Mouse (Mus musculus) ES-Bruce4 (cell line): ENCODE measurements around the gene Trrap. TPM values are rescaled to one million over a fixed set of nuclear protein-coding genes. Genes with fewer than 3 reads are reported as not detected.

Experiments
- H3K27ac ChIP-seq: 2 replicates; pipeline ENCODE4 v1.5.1; 2012; ENCODE audit warnings: low read length, inconsistent platforms; ENCODE audit not compliant: insufficient read depth
- H3K27me3 ChIP-seq: 2 replicates; pipeline ENCODE4 v1.6.1; 2012; ENCODE audit warnings: mild to moderate bottlenecking, low read length, inconsistent platforms; ENCODE audit not compliant: control insufficient read depth, poor library complexity, insufficient read depth, severe bottlenecking
- H3K36me3 ChIP-seq: 2 replicates; pipeline ENCODE4 v1.6.1; 2012; ENCODE audit warnings: inconsistent platforms, mild to moderate bottlenecking, low read length, moderate library complexity; ENCODE audit not compliant: control insufficient read depth, poor library complexity, insufficient read depth, severe bottlenecking
- H3K4me1 ChIP-seq: one replicate; pipeline ENCODE4 v1.8.1; 2011; ENCODE audit warnings: low read length; ENCODE audit not compliant: control insufficient read depth, insufficient read depth
- H3K4me3 ChIP-seq: 2 replicates; pipeline ENCODE4 v1.5.1; 2011; ENCODE audit warnings: low read depth, mild to moderate bottlenecking, low read length
- H3K9ac ChIP-seq: 2 replicates; pipeline ENCODE4 v1.6.1; 2012; ENCODE audit warnings: low read depth, mild to moderate bottlenecking, inconsistent platforms; ENCODE audit not compliant: poor library complexity, severe bottlenecking
- H3K9me3 ChIP-seq: replicated peaks from 2 replicates; pipeline ENCODE4 v1.6.1; 2012; ENCODE audit warnings: mild to moderate bottlenecking, low read length, inconsistent platforms; ENCODE audit not compliant: control insufficient read depth, poor library complexity, insufficient read depth, severe bottlenecking
- CTCF ChIP-seq: IDR thresholded peaks from one replicate; pipeline ENCODE4 v1.8.1; 2011; ENCODE audit warnings: low read depth, low read length
- EP300 ChIP-seq: IDR thresholded peaks from 2 replicates; pipeline ENCODE4 v1.6.1; 2011; ENCODE audit warnings: low read depth, low read length; ENCODE audit not compliant: insufficient read depth
- POLR2A ChIP-seq: IDR thresholded peaks from one replicate; pipeline ENCODE4 v1.8.1; 2011; ENCODE audit warnings: low read length; ENCODE audit not compliant: insufficient read depth
- polyA plus RNA-seq: library from polyadenylated mRNA; stranded (reverse); fragments of >200 nt; gene quantifications from 2 replicates; pipeline ENCODE4 v1.2.4, GENCODE M21; 2011; ENCODE audit warnings: low read depth; ENCODE audit not compliant: missing spikeins, insufficient read depth, insufficient read length

Gene Trrap
- polyA plus RNA-seq, 1 experiment = 106 TPM

DNA sequence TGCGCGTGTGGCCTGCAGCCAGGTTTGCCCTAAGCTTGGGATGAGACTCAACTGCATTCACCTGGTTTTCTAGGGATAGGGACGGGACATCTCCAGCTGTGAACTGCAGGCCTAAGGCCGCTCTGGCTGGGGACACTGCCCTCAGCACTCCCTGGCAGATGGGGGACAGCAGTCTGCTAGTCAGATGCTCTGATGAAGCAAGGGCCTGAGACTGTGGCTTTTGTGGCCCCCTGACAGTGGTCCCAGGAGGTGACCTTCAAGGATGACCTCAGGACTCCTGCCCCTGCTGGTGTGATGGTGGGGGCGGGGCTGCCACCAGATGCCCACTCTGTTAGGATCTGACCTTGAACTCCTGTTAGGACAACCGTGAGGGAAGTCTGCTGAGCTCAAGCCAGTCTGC lies 107.7 kb downstream of the Trrap start:
- TF ChIP-seq POLR2A = no peak
- no peak for TF ChIP-seq EP300
- TF ChIP-seq CTCF = no peak
- Histone ChIP-seq H3K36me3 (no peaks in the 10 kb centered on the region), H3K27ac (no peak overlapping the region), H3K4me3 (no peak overlapping the region), H3K9me3 (0 out of 2 replicates have a peak, but pooled peaks cover 4% of the 10 kb centered on the region), H3K4me1 (peaks cover 1% of the 10 kb centered on the region), H3K9ac (no peak overlapping the region), H3K27me3 (no peaks in the 10 kb centered on the region)

DNA sequence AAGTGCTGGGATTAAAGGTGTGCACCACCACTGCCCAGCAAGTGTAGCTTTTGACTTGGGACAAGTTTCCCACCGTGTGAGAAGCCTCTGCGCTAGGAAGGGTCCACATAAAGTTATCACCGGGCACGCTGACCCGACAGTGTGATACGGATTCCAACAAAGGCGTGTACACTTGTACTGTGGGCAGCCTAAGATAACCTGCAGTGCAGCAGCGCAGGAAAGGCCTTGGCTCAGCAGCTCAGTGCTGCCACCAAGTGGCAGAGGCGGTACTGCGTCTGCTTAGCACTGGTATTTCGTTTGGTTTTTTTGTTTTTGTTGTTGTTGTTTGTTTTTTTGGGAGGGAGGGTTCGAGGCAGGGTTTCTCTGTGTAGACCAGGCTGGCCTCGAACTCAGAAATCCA lies 108.4 kb downstream of the Trrap start:
- TF ChIP-seq EP300 (no peak), CTCF (peak; percentile 97)
- Histone ChIP-seq H3K27me3 (no peaks in the 10 kb centered on the region), H3K4me1 (peaks cover 1% of the 10 kb centered on the region), H3K27ac (no peak overlapping the region), H3K36me3 (no peaks in the 10 kb centered on the region), H3K4me3 (no peak overlapping the region), H3K9ac (no peak overlapping the region), H3K9me3 (0 out of 2 replicates have a peak, but pooled peaks cover 4% of the 10 kb centered on the region)

DNA sequence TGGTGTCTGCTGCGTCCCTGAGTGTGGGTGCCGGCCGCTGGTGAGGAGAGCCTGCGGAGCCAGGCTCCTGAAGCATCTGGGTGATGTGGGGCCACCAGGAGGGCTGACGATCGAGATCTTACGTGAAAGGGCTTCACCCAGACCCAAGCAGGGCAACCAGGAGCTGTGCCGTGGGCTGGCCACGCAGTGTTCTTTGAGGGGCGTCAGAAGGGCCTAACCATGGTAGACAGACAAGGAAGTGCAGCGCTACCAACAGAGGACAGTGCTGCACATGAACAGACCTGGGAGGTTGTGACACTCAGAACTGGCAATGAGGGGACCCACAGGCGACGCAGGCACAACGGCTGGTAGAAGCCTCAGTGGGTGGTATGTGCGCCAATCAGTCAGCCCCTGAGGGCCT lies 109.5 kb downstream of the Trrap start:
- Histone ChIP-seq H3K27ac (no peak overlapping the region), H3K9me3 (0 out of 2 replicates have a peak, but pooled peaks cover 4% of the 10 kb centered on the region), H3K36me3 (no peaks in the 10 kb centered on the region), H3K27me3 (no peaks in the 10 kb centered on the region), H3K9ac (no peak overlapping the region), H3K4me1 (peaks cover 1% of the 10 kb centered on the region), H3K4me3 (no peak overlapping the region)
- TF ChIP-seq CTCF (no peak), EP300 (no peak), POLR2A (no peak)

DNA sequence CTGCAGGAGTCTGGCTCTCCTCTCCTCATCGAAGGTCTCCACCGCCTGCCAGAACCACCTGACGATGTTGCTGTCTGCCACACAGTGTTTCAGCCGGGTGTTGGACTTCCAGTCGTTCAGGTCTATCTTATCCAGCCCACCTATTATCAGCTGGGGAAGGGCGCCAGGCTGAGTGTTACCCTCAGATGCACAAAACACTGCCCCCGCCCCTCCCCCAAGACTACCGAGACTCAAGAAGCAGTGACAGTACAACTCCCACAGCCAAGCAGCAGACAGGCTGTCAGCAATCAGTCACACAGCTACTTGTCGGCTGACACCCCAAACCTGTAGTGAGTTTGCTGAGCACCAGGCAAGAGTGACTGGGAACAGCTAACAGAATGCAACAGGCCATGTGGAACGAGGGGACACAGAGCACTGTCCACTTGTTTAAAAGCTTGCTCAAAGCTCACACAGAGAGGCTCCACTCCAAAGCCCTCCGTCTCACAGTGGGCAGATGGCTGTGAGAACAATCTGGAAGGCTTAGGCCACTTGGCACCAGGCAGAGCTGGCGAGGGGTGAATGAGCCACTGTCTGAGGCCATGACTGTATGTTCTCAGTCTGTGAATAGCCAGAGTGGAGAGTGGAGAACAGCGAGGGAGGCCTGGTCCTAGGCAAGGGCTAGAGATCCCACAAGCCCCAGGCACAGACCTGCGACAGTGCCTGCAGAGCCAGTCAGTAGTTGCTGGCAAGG lies 114.3 kb downstream of the Trrap start:
- Histone ChIP-seq H3K9me3 (0 out of 2 replicates have a peak, but pooled peaks cover 4% of the 10 kb centered on the region), H3K4me1 (peaks cover 1% of the 10 kb centered on the region), H3K9ac (no peak overlapping the region), H3K36me3 (no peaks in the 10 kb centered on the region), H3K27ac (no peak overlapping the region), H3K4me3 (no peak overlapping the region), H3K27me3 (no peaks in the 10 kb centered on the region)
- TF ChIP-seq POLR2A = no peak
- no peak for TF ChIP-seq EP300
- no peak for TF ChIP-seq CTCF

DNA sequence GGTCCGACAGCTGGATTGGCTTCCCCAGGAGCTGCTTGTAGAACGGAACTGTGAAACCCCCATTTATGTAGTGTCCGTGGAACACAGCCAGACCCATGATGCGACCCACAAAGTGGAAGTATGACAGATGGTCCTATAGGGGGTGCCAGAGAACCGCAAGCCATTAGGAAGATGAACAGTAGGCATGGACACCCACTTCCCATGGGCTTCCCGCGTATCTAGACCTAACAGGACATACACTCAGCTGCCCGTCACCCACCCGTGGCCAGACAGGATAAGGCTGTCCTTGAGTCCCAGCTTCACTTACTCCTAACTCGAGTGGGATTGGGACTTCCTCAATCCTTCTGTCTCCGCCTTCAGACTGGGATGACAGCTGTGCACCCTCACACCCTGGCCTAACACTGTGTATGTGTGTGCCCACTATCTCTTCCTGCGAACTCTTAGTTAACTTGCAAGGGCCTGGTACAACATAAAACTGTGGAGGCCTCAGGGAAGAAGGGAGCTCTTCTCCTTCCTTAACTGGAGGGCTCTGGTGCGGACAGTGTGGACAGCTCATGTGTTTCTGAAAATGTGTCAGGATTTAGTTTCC lies 117.2 kb downstream of the Trrap start:
- Histone ChIP-seq H3K9ac (no peak overlapping the region), H3K4me1 (no peaks in the 10 kb centered on the region), H3K4me3 (no peak overlapping the region), H3K9me3 (0 out of 2 replicates have a peak, but pooled peaks cover 4% of the 10 kb centered on the region), H3K27me3 (no peaks in the 10 kb centered on the region), H3K27ac (no peak overlapping the region), H3K36me3 (peaks cover 2% of the 10 kb centered on the region; the same call in 1 of the 2 replicates)
- TF ChIP-seq CTCF = peak; percentile 40
- no peak for TF ChIP-seq EP300

DNA sequence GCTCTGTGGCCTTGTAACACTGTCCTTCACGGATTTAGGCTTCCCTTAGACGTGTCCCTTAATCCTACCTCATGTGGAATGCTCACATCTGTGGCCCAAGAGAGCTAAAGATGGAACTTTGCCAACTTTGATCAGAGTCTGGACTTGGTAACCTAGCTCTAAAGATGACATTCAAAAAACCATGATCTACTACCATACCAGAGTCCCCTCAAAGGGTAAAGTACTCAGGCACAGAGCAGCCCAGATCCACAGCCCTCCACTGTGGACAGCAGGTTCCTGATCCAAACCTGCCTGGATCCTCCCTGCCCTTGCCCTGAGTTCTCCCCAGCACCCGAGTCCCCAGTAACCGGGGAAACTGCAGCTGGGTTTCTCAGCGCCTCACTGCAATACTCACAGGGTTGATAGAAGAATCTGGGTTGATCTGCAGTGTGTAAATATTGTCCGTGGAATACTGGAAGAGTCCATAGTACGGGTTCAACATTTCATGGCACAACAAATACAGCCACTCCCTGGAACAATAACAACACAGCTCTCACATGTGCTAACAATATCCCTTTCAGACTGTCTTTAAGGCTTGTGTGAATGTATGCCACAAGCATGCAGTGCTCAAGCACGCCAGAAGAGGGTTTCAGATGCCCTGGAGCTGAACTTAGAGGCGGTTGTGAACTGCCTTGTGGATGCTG lies 118.6 kb downstream of the Trrap start:
- no peak overlapping the region for H3K27ac ChIP-seq
- no peak overlapping the region for H3K9ac ChIP-seq
- no peaks in the 10 kb centered on the region for H3K4me1 ChIP-seq
- H3K27me3 ChIP-seq = no peaks in the 10 kb centered on the region
- peaks cover 2% of the 10 kb centered on the region; the same call in 1 of the 2 replicates for H3K36me3 ChIP-seq
- no peak overlapping the region for H3K4me3 ChIP-seq
- no peaks in the 10 kb centered on the region for H3K9me3 ChIP-seq
- TF ChIP-seq CTCF (no peak), POLR2A (no peak), EP300 (no peak)
